Mouse (Mus musculus): ENCODE measurements at regions not wholly inside any gene's neighbourhood (a gene's known extent, or its start where the extent isn't known, plus 50 kb on each side); places are given as distances from the start of the nearest gene placed in this dataset.

DNA sequence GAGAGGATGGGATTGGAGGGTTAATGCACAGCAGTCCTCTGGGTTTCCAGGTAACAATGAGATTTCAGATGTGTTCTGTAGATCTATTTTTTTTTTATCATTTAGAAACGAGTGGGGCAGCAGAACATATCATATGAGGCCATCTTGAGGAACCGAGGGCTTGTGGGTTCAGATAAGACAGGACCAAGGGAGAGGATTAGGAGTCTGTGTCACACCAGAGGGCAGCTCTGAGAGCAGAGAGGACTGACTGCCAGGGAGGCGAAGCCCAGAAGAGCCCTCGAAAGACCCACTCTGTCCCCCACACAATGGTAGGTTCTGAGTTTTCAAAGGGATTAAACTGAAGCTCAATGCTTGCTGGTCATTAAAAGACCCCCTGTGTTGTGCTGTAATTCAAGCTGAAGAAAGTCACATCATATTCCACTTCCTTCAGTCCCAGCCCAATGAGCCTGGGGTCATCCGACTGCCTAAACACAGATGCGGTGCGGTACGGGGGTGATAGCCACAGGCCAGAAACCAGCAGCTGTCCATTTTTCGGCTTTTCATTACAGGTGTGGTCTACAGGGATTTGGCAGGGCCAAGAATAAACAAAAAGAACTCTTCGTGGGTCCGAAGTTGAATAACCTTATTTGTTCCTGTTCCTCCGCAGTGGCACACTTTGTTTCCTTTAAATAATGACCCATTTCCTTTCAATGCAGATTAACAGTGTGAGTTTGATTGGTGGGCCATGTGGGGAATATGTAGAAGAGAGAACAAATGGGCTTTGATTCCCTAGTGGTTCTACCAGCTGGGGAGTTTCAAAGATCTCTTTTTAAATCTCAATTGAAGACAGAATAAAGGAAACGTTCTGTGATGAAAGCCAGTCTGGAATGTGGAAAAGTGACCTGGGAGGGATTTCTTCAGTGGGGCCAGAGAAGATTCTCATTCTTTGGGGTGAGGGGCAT, 234.5 kb downstream of the Sec16b start:
- no peak for TF ChIP-seq CTCF (IDR thresholded peaks at IDR 0.05; ENCODE audit: low read depth, low read length)
- no peak for TF ChIP-seq GATA1 (IDR thresholded peaks at IDR 0.05; ENCODE audit: borderline replicate concordance, low read length)
- TF ChIP-seq POLR2AphosphoS5 (IDR thresholded peaks at IDR 0.05; ENCODE audit: insufficient replicate concordance, low read depth, low read length): no peak
- no peak for TF ChIP-seq TAL1 (conservative IDR thresholded peaks at IDR 0.05; ENCODE audit: low read depth, low read length)
